Mouse (Mus musculus) kidney, postnatal 0 days (tissue): ENCODE measurements around the gene Abl1. TPM values are rescaled to one million over a fixed set of nuclear protein-coding genes. Genes with fewer than 3 reads are reported as not detected.
"Not testable (repeated sequence)": the region's sequence is repeated elsewhere in the genome, so short reads cannot be mapped to it uniquely, and the experiment has no call there.

Experiments used
- ATAC-seq: fragments of 200-750 bp; cut with Nextera tagmentation; replicated peaks from 2 replicates; pipeline ENCODE4 v1.8.0; 2017; ENCODE audit warnings: low read depth, moderate number of reproducible peaks, moderate TSS enrichment, moderate library complexity; ENCODE audit not compliant: low FRiP score
- DNase-seq: peaks from one replicate; pipeline ENCODE4 v3.0.0-alpha.2; 2016; ENCODE audit warnings: low spot score
- H3K27ac ChIP-seq: fragments of 300-500 bp; sonication (generic); 2 replicates; pipeline ENCODE4 v1.5.1; 2014; ENCODE audit warnings: mild to moderate bottlenecking
- H3K27me3 ChIP-seq: fragments of 300-500 bp; sonication (generic); 2 replicates; pipeline ENCODE4 v1.6.1; 2014; ENCODE audit warnings: low read length, mixed read lengths; ENCODE audit not compliant: insufficient read depth
- H3K36me3 ChIP-seq: fragments of 300-500 bp; sonication (generic); 2 replicates; pipeline ENCODE4 v1.6.1; 2014; ENCODE audit warnings: low read length, mixed read lengths; ENCODE audit not compliant: insufficient read depth
- H3K4me1 ChIP-seq: fragments of 300-500 bp; sonication (generic); replicated peaks from 2 replicates; pipeline ENCODE4 v1.6.1; 2014; ENCODE audit warnings: antibody characterized with exemption, low read length, mixed read lengths; ENCODE audit not compliant: insufficient read depth
- H3K4me2 ChIP-seq: fragments of 300-500 bp; sonication (generic); 2 replicates; pipeline ENCODE4 v1.6.1; 2014; ENCODE audit warnings: mild to moderate bottlenecking, low read length, moderate library complexity, mixed read lengths
- H3K4me3 ChIP-seq: fragments of 300-500 bp; sonication (generic); replicated peaks from 2 replicates; pipeline ENCODE4 v1.5.1; 2014; ENCODE audit warnings: low read depth, low read length
- H3K9ac ChIP-seq: fragments of 300-500 bp; sonication (generic); 2 replicates; pipeline ENCODE4 v1.6.1; 2014; ENCODE audit warnings: low read depth, low read length
- H3K9me3 ChIP-seq: fragments of 300-500 bp; sonication (generic); replicated peaks from 2 replicates; pipeline ENCODE4 v1.6.1; 2016; ENCODE audit warnings: low read length, inconsistent platforms, mixed read lengths
- CTCF ChIP-seq: IDR thresholded peaks from 2 replicates; pipeline ENCODE4 v1.5.1; 2016; ENCODE audit warnings: antibody characterized with exemption, low read depth, mild to moderate bottlenecking, moderate library complexity
- WGBS: fragments of 180-500 bp; shearing (Covaris S2); extraction: QIAGEN DNeasy Blood & Tissue Kit; methylation state at CpG from one replicate; pipeline ENCODE4 v1.1.7; 2014; 5-methylcytosine and 5-hydroxymethylcytosine counted together
- polyA plus RNA-seq: library from polyadenylated mRNA; unstranded; fragments of >200 nt; fragmentation: Nextera tagmentation; extraction: Ambion mirVana; gene quantifications from 2 replicates; pipeline ENCODE4 v1.2.1, GENCODE M21; 2015

The Abl1 gene
- polyA plus RNA-seq, 1 experiment from 2014 or later = 24.1 TPM

- Histone ChIP-seq H3K4me1 (no peaks in the 10 kb centered on the region), H3K36me3 (no peaks in the 10 kb centered on the region), H3K4me3 (no peak overlapping the region), H3K9ac (no peak overlapping the region), H3K9me3 (no peaks in the 10 kb centered on the region), H3K4me2 (no peak overlapping the region), H3K27ac (no peak overlapping the region), H3K27me3 (no peaks in the 10 kb centered on the region)
- 42% methylated on average over 8 of the region's 8 CpGs for WGBS
- DNase-seq = no peak
- no peak for TF ChIP-seq CTCF
- no peak; the same call in 1 of the 2 replicates for ATAC-seq
These were observed 25.0 kb upstream of the Abl1 start for GRCm38 (mm10) chr2:31662939-31663803.

GRCm38 (mm10) chr2:31663804-31664180, 24.4 kb upstream of the Abl1 start:
- ATAC-seq (no peak), DNase-seq (no peak)
- WGBS = 48% methylated on average over 1 of the region's 1 CpGs
- no peak overlapping the region for H3K9ac ChIP-seq
- no peak overlapping the region for H3K27ac ChIP-seq
- no peak overlapping the region for H3K4me2 ChIP-seq
- H3K27me3 ChIP-seq = no peaks in the 10 kb centered on the region
- TF ChIP-seq CTCF = no peak
- H3K4me3 ChIP-seq = no peak overlapping the region
- H3K4me1 ChIP-seq = no peaks in the 10 kb centered on the region
- no peaks in the 10 kb centered on the region for H3K9me3 ChIP-seq
- H3K36me3 ChIP-seq = no peaks in the 10 kb centered on the region

GRCm38 (mm10) chr2:31667332-31667731, 20.8 kb upstream of the Abl1 start:
- peak; percentile 58 for DNase-seq
- peak; percentile 73 for TF ChIP-seq CTCF
- no peaks in the 10 kb centered on the region for H3K4me1 ChIP-seq
- H3K4me2 ChIP-seq = no peak overlapping the region
- 19% methylated on average over 4 of the region's 4 CpGs for WGBS
- no peaks in the 10 kb centered on the region for H3K27me3 ChIP-seq
- no peak overlapping the region for H3K4me3 ChIP-seq
- no peaks in the 10 kb centered on the region for H3K9me3 ChIP-seq
- ATAC-seq = no peak
- no peaks in the 10 kb centered on the region for H3K36me3 ChIP-seq
- no peak overlapping the region for H3K27ac ChIP-seq
- no peak overlapping the region for H3K9ac ChIP-seq

- no peak for TF ChIP-seq CTCF
- peak within 1 kb of the TSS; percentile 73 for H3K4me3 ChIP-seq
- H3K9me3 ChIP-seq = no peaks in the 10 kb centered on the region
- no peaks in the 10 kb centered on the region for H3K27me3 ChIP-seq
- DNase-seq = peak; percentile 99
- no peaks in the 10 kb centered on the region for H3K4me1 ChIP-seq
- peak within 1 kb of the TSS; percentile 89 for H3K4me2 ChIP-seq
- ATAC-seq = peak; percentile 95
- peak within 1 kb of the TSS; percentile 85 for H3K9ac ChIP-seq
- H3K27ac ChIP-seq = peak within 1 kb of the TSS; percentile 75
- peaks cover 23% of the 10 kb centered on the region; the same call in 1 of the 2 replicates for H3K36me3 ChIP-seq
- WGBS = under 1% methylated on average over 27 of the region's 27 CpGs
These were observed 17.6 kb upstream of the Abl1 start, which contains the start of gene Exosc2 for GRCm38 (mm10) chr2:31670551-31671035. Exosc2 (plus strand) TSS chr2:31670715.

- H3K9me3 ChIP-seq = no peaks in the 10 kb centered on the region
- H3K9ac ChIP-seq = no peak overlapping the region
- no peak overlapping the region for H3K4me2 ChIP-seq
- DNase-seq = no peak
- H3K27ac ChIP-seq = no peak overlapping the region
- TF ChIP-seq CTCF = no peak; the same call in 1 of the 2 replicates
- ATAC-seq = no peak
- peaks cover 53% of the 10 kb centered on the region for H3K36me3 ChIP-seq
- no peak overlapping the region for H3K4me3 ChIP-seq
- no peaks in the 10 kb centered on the region for H3K4me1 ChIP-seq
- no peaks in the 10 kb centered on the region for H3K27me3 ChIP-seq
- WGBS = 93% methylated on average over 6 of the region's 6 CpGs
These were observed 9.5 kb upstream of the Abl1 start for GRCm38 (mm10) chr2:31678641-31679040.

GRCm38 (mm10) chr2:31681051-31681707, 7.0 kb upstream of the Abl1 start:
- not testable (repeated sequence) for H3K4me1 ChIP-seq, H3K27ac ChIP-seq, ATAC-seq, H3K4me3 ChIP-seq, H3K4me2 ChIP-seq, H3K9me3 ChIP-seq, DNase-seq, H3K9ac ChIP-seq, H3K27me3 ChIP-seq
- WGBS = 81% methylated on average over 15 of the region's 15 CpGs
- H3K36me3 ChIP-seq = peaks cover 31% of the 10 kb centered on the region
- peak; percentile 41; the same call in 1 of the 2 replicates for TF ChIP-seq CTCF
